Mouse (Mus musculus) embryonic fibroblast, embryonic 13.5 days (primary cell): ENCODE results near the gene Ireb2.

Experiments used
- CTCF ChIP-seq: IDR thresholded peaks from 2 replicates; pipeline ENCODE4 v1.5.1; 2011; ENCODE audit warnings: mild to moderate bottlenecking, control low read depth, low read length, moderate library complexity, borderline replicate concordance; ENCODE audit not compliant: insufficient read depth
- POLR2A ChIP-seq: IDR thresholded peaks from 2 replicates; pipeline ENCODE4 v1.6.1; 2011; ENCODE audit warnings: low read depth, mild to moderate bottlenecking, control low read depth, low read length, moderate library complexity

DNA sequence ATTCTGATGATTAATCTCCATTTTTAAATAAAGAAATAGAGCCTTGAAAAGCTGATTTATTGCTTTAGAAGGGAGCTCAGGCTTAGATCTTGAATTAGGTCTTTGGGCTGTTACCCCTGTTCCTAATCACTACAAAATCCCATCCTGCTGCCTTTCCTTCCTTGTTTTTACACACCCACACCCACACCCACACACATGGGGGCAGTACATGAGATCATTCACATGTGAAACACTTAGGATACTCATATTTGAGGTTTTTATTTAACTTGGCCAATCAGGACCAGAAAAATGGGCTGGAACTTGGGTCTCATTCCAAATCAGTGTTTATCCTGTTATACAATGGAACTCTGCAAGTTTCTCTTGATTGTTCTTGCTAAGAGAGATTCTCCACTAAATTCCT lies 85.9 kb downstream of the Ireb2 start:
- TF ChIP-seq CTCF (no peak), POLR2A (no peak)
